Mouse (Mus musculus) olfactory bulb, adult 2 months (tissue): ENCODE results near the gene Scn5a. TPM values are rescaled to one million over a fixed set of nuclear protein-coding genes. Genes with fewer than 3 reads are reported as not detected.

Experiments
- H3K27ac ChIP-seq: fragments of 200-500 bp; 2 replicates; pipeline ENCODE4 v1.5.1; 2012; ENCODE audit warnings: low read depth, low read length; ENCODE audit not compliant: insufficient read depth
- H3K4me1 ChIP-seq: fragments of 200-500 bp; 2 replicates; pipeline ENCODE4 v1.6.1; 2012; ENCODE audit warnings: low read length; ENCODE audit not compliant: control insufficient read depth, insufficient read depth
- H3K4me3 ChIP-seq: fragments of 200-500 bp; 2 replicates; pipeline ENCODE4 v1.5.1; 2012; ENCODE audit warnings: mild to moderate bottlenecking, low read depth, low read length, moderate library complexity; ENCODE audit not compliant: insufficient read depth
- CTCF ChIP-seq: fragments of 200-500 bp; IDR thresholded peaks from 2 replicates; pipeline ENCODE4 v1.5.1; 2012; ENCODE audit warnings: low read depth, mild to moderate bottlenecking, low read length, moderate library complexity; ENCODE audit not compliant: insufficient read depth
- POLR2A ChIP-seq: fragments of 200-500 bp; IDR thresholded peaks from 2 replicates; pipeline ENCODE4 v1.6.1; 2012; ENCODE audit warnings: mild to moderate bottlenecking, low read depth, low read length, moderate library complexity; ENCODE audit not compliant: insufficient read depth
- WGBS: fragments of 180-500 bp; shearing (Covaris S2); methylation state at CpG from one replicate; pipeline ENCODE4 v1.1.7; 2018; 5-methylcytosine and 5-hydroxymethylcytosine counted together
- polyA plus RNA-seq: library from polyadenylated mRNA; stranded (reverse); fragments of >200 nt; gene quantifications from 2 replicates; pipeline ENCODE4 v1.2.4, GENCODE M21; 2012; ENCODE audit warnings: low replicate concordance; ENCODE audit not compliant: missing spikeins, insufficient read depth, insufficient read length

Scn5a gene
- polyA plus RNA-seq, 1 experiment: not detected

- TF ChIP-seq CTCF: no peak
- no peak for TF ChIP-seq POLR2A
- H3K27ac ChIP-seq: no peak overlapping the region
- peaks cover 3% of the 10 kb centered on the region; the same call in 1 of the 2 replicates for H3K4me1 ChIP-seq
- WGBS: 93% methylated on average over 11 of the region's 11 CpGs
- H3K4me3 ChIP-seq: no peak overlapping the region
Measured at GRCm38 (mm10) chr9:119472412-119472918, 106.4 kb downstream of the Scn5a start.

DNA sequence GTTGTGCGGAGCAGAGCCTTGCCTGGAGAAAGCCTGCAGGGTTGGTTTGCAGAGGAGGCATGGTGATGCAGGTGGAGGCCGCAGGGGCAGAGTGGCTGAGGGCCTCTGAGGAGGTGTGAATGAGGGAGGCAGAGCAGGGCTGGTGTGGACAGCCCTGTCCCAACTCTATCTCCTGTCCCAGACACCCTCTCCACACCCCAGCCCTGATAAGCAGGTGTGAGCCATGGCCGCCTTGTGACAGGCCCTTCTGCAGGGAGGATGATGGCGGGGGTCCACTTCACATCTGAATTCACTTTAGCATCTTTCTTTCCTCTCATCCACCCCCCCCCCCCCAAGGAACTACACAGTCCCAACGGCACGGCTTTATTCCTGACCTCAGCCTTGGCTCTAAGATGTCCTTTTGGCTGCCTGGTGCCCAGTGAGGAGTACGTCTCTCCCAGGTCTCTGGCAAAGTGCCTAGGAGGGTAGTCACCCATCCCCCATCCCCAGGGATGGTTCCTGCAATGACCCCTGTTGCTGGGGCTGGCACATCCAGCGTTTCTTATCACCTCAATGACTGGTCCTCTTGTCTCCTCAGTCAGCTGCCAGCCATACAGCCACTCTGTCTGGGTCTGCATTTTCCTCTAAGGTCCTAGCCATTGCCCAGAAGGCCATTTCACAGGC is 109.0 kb downstream of the Scn5a start:
- H3K4me1 ChIP-seq: peaks cover 3% of the 10 kb centered on the region; the same call in 1 of the 2 replicates
- H3K4me3 ChIP-seq: no peak overlapping the region
- TF ChIP-seq CTCF: no peak
- TF ChIP-seq POLR2A: no peak
- 74% methylated on average over 8 of the region's 8 CpGs for WGBS
- H3K27ac ChIP-seq: no peak overlapping the region

GRCm38 (mm10) chr9:119465595-119465994 is 113.2 kb downstream of the Scn5a start:
- 64% methylated on average over 7 of the region's 7 CpGs for WGBS
- Histone ChIP-seq H3K4me1 (no peaks in the 10 kb centered on the region), H3K27ac (no peak overlapping the region), H3K4me3 (no peak overlapping the region)
- TF ChIP-seq POLR2A: no peak
- 0 out of 2 replicates have a peak, but pooled peaks have one; percentile 17 for TF ChIP-seq CTCF

GRCm38 (mm10) chr9:119465056-119465455 is 113.8 kb downstream of the Scn5a start:
- WGBS: 88% methylated on average over 6 of the region's 6 CpGs
- no peak overlapping the region for H3K4me3 ChIP-seq
- TF ChIP-seq POLR2A (no peak), CTCF (no peak)

GRCm38 (mm10) chr9:119460410-119460809 is 118.4 kb downstream of the Scn5a start:
- WGBS: 40% methylated on average over 8 of the region's 8 CpGs
- no peak overlapping the region for H3K27ac ChIP-seq
- no peaks in the 10 kb centered on the region for H3K4me1 ChIP-seq
- peak; percentile 61 for TF ChIP-seq CTCF
- TF ChIP-seq POLR2A: no peak
- no peak overlapping the region for H3K4me3 ChIP-seq

More at GRCm38 (mm10) chr9:119465056-119465455, 113.8 kb downstream of the Scn5a start:
- no peak overlapping the region for H3K27ac ChIP-seq
- no peaks in the 10 kb centered on the region for H3K4me1 ChIP-seq

DNA sequence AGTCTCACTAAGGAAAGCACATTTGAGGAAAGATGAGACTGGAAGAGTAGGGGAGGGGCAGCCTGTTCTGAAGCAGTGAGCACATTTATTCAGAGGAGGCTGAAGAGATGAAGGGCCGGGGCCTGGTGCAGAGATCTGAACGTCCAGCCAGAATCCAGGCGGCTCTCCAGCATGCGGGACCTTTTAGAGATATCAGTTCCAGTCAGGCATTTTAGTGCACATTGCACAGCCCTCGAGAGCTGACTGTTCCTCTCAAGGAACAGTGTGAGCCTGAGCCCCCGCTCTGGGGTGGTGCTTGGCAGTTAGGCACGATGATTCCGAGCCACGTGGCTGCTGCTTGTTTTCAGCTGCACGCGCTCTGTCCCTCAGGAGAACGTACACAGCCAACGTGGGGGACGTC is 121.7 kb downstream of the Scn5a start:
- WGBS: 85% methylated on average over 14 of the region's 14 CpGs
- TF ChIP-seq CTCF (no peak), POLR2A (no peak)
- Histone ChIP-seq H3K4me1 (no peaks in the 10 kb centered on the region), H3K27ac (no peak overlapping the region), H3K4me3 (no peak overlapping the region)

- Histone ChIP-seq H3K4me3 (no peak overlapping the region), H3K27ac (no peak overlapping the region), H3K4me1 (no peaks in the 10 kb centered on the region)
- WGBS: 79% methylated on average over 14 of the region's 14 CpGs
- no peak for TF ChIP-seq POLR2A
Measured at GRCm38 (mm10) chr9:119455967-119456366, 122.8 kb downstream of the Scn5a start.

- H3K27ac ChIP-seq: no peak overlapping the region
- 32% methylated on average over 6 of the region's 6 CpGs for WGBS
- no peak for TF ChIP-seq POLR2A
- H3K4me3 ChIP-seq: no peak overlapping the region; the same call in 1 of the 2 replicates
- peaks cover 4% of the 10 kb centered on the region for H3K4me1 ChIP-seq
Measured at GRCm38 (mm10) chr9:119445737-119446136, 133.1 kb downstream of the Scn5a start.

DNA sequence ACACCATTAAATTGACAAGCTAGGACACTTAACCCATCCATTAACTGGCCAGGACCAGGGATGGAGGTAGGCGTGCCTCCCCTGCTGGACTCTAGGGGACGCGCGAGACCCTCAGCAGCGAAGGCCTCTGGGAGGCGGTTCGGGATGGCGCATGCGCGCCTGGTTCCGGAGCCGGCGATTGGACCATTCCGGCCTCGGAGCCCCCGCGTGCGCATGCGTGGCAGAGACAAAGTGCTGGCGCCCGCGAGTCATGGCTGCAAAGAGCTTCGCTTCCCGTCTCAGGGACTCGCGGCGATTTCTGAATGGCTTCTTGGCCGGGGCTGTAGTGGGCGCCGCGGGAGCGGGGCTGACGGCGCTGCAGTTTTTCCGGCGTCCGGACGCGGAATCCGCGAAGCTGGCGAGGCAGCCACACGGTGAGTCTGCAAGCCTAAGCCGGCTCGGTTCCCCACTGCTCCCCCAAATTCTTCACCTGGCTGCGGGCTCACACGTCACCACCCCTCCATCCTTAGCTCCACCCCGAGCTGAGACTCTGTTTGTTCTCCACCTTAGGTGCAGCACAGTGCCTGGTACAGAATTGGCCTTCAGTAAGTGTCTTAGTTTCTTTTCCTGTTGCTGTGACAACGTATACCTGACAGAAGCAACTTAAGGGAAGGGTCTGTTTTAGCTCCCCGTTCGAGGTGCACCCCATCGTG is 133.9 kb downstream of the Scn5a start, which contains the start of gene Exog:
Gene Exog, plus strand, starts transcription at position 206 of the 692 bp plus-strand sequence.
- WGBS: under 1% methylated on average over 52 of the region's 52 CpGs
- Histone ChIP-seq H3K4me3 (peak within 1 kb of the TSS; percentile 69), H3K27ac (no peak within 1 kb of the TSS), H3K4me1 (peaks cover 4% of the 10 kb centered on the region)
- TF ChIP-seq CTCF (peak; percentile 69; the same call in 1 of the 2 replicates), POLR2A (peak; percentile 68)
